Mouse (Mus musculus) liver, adult 2 months (tissue): ENCODE results near the gene Cry2. TPM values are rescaled to one million over a fixed set of nuclear protein-coding genes. Genes with fewer than 3 reads are reported as not detected.

Experiments
- DNase-seq: peaks from one replicate; pipeline ENCODE4 v3.0.0-alpha.2; 2011; ENCODE audit warnings: low read depth, low spot score; ENCODE audit errors: extremely low read depth
- H3K27ac ChIP-seq: fragments of 200-500 bp; replicated peaks from 2 replicates; pipeline ENCODE4 v1.5.1; 2012; ENCODE audit warnings: low read depth, mild to moderate bottlenecking, control low read depth, inconsistent platforms, low read length; ENCODE audit not compliant: insufficient read depth
- H3K27me3 ChIP-seq: fragments of 200-500 bp; 2 replicates; pipeline ENCODE4 v1.6.1; 2012; ENCODE audit warnings: mild to moderate bottlenecking, moderate library complexity, low read length, inconsistent platforms; ENCODE audit not compliant: control insufficient read depth, insufficient read depth
- H3K36me3 ChIP-seq: fragments of 200-500 bp; 2 replicates; pipeline ENCODE4 v1.6.1; 2012; ENCODE audit warnings: low read length, inconsistent platforms; ENCODE audit not compliant: control insufficient read depth, insufficient read depth
- H3K4me1 ChIP-seq: fragments of 200-500 bp; 2 replicates; pipeline ENCODE4 v1.6.1; 2011; ENCODE audit warnings: low read length; ENCODE audit not compliant: control insufficient read depth, insufficient read depth
- H3K4me3 ChIP-seq: fragments of 200-500 bp; 2 replicates; pipeline ENCODE4 v1.5.1; 2011; ENCODE audit warnings: low read depth, mild to moderate bottlenecking, control low read depth, low read length, moderate library complexity; ENCODE audit not compliant: insufficient read depth
- H3K79me2 ChIP-seq: fragments of 200-500 bp; 2 replicates; pipeline ENCODE4 v1.6.1; 2012; ENCODE audit warnings: inconsistent platforms, mild to moderate bottlenecking, low read length, moderate library complexity; ENCODE audit not compliant: control insufficient read depth, insufficient read depth
- H3K9ac ChIP-seq: fragments of 200-500 bp; 2 replicates; pipeline ENCODE4 v1.6.1; 2012; ENCODE audit warnings: low read depth, mild to moderate bottlenecking, control low read depth, inconsistent platforms, low read length
- CTCF ChIP-seq: fragments of 200-500 bp; IDR thresholded peaks from 2 replicates; pipeline ENCODE4 v1.5.1; 2011; ENCODE audit warnings: low read depth, low read length, control low read depth
- POLR2A ChIP-seq: fragments of 200-500 bp; IDR thresholded peaks from 2 replicates; pipeline ENCODE4 v1.6.1; 2011; ENCODE audit warnings: low read length, control low read depth; ENCODE audit not compliant: insufficient read depth; ENCODE audit errors: extremely low read depth
- WGBS: fragments of 180-500 bp; shearing (Covaris S2); methylation state at CpG from one replicate; pipeline ENCODE4 v1.1.7; 2018; 5-methylcytosine and 5-hydroxymethylcytosine counted together
- polyA plus RNA-seq: library from polyadenylated mRNA; depleted of rRNA; stranded (reverse); fragments of >200 nt; gene quantifications from 2 replicates; pipeline ENCODE4 v1.2.3, GENCODE M21; 2012
- total RNA-seq: library from RNA; depleted of rRNA; stranded (reverse); fragments of >200 nt; gene quantifications from 2 replicates; pipeline ENCODE4 v1.2.3, GENCODE M21; 2014

The Cry2 gene
- total and polyA plus RNA-seq, 2 experiments, result 17.1 to 20.5 TPM

GRCm38 (mm10) chr2:92364086-92364485 lies 69.8 kb downstream of the Cry2 start:
- Histone ChIP-seq H3K27me3 (no peaks in the 10 kb centered on the region), H3K4me3 (no peak overlapping the region), H3K4me1 (no peaks in the 10 kb centered on the region), H3K27ac (no peak overlapping the region), H3K36me3 (0 out of 2 replicates have a peak, but pooled peaks cover 2% of the 10 kb centered on the region), H3K9ac (no peak overlapping the region), H3K79me2 (no peaks in the 10 kb centered on the region)
- DNase-seq, result no peak
- WGBS, result 93% methylated on average over 4 of the region's 4 CpGs
- no peak for TF ChIP-seq CTCF
- no peak for TF ChIP-seq POLR2A

- no peak overlapping the region for H3K4me3 ChIP-seq
- no peak overlapping the region for H3K27ac ChIP-seq
- WGBS, result 99% methylated on average over 6 of the region's 6 CpGs
- H3K27me3 ChIP-seq, result no peaks in the 10 kb centered on the region
- no peak for TF ChIP-seq CTCF
- TF ChIP-seq POLR2A, result no peak
- no peak overlapping the region for H3K9ac ChIP-seq
- no peak for DNase-seq
- no peaks in the 10 kb centered on the region for H3K79me2 ChIP-seq
- no peaks in the 10 kb centered on the region for H3K4me1 ChIP-seq
- H3K36me3 ChIP-seq, result peaks cover 2% of the 10 kb centered on the region
Observed at GRCm38 (mm10) chr2:92362571-92363228, 71.1 kb downstream of the Cry2 start.

DNA sequence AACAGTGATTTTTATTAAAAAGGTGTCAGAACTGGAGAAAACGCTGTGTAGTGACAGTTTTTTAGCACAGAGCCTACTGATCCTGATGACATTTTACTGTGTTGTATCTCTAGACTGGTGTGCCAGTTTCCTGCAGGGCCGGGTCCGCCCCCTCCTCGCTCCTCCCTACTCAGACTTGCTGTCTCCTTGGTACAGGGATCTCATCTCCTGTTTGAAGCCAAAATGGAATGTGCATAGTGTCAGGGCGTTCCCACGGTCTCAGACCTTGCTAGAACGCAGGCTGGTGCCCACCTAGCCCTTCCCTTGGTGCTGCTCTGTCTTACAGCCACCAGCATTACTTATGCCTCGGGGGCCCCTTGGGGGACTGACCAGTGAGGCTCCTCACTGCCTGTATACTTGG lies 72.0 kb downstream of the Cry2 start:
- 88% methylated on average over 8 of the region's 8 CpGs for WGBS
- Histone ChIP-seq H3K79me2 (no peaks in the 10 kb centered on the region), H3K36me3 (peaks cover 10% of the 10 kb centered on the region), H3K27me3 (no peaks in the 10 kb centered on the region), H3K27ac (no peak overlapping the region), H3K4me1 (no peaks in the 10 kb centered on the region), H3K4me3 (no peak overlapping the region), H3K9ac (no peak overlapping the region)
- TF ChIP-seq CTCF (no peak), POLR2A (no peak)
- no peak for DNase-seq

GRCm38 (mm10) chr2:92360893-92361292 lies 73.0 kb downstream of the Cry2 start:
- no peak for DNase-seq
- WGBS, result 45% methylated on average over 12 of the region's 12 CpGs
- H3K4me1 ChIP-seq, result no peaks in the 10 kb centered on the region
- no peak overlapping the region for H3K27ac ChIP-seq
- no peak for TF ChIP-seq POLR2A
- TF ChIP-seq CTCF, result no peak
- H3K36me3 ChIP-seq, result peaks cover 13% of the 10 kb centered on the region
- H3K4me3 ChIP-seq, result no peak overlapping the region
- no peaks in the 10 kb centered on the region for H3K27me3 ChIP-seq
- H3K9ac ChIP-seq, result no peak overlapping the region
- no peaks in the 10 kb centered on the region for H3K79me2 ChIP-seq

GRCm38 (mm10) chr2:92360186-92360823 lies 73.5 kb downstream of the Cry2 start:
- peaks cover 13% of the 10 kb centered on the region for H3K36me3 ChIP-seq
- no peaks in the 10 kb centered on the region for H3K4me1 ChIP-seq
- no peaks in the 10 kb centered on the region for H3K27me3 ChIP-seq
- no peaks in the 10 kb centered on the region for H3K79me2 ChIP-seq
- TF ChIP-seq POLR2A, result no peak
- TF ChIP-seq CTCF, result no peak
- H3K27ac ChIP-seq, result no peak overlapping the region
- WGBS, result 74% methylated on average over 25 of the region's 25 CpGs
- peak; percentile 60 for DNase-seq
- H3K9ac ChIP-seq, result no peak overlapping the region
- H3K4me3 ChIP-seq, result no peak overlapping the region

DNA sequence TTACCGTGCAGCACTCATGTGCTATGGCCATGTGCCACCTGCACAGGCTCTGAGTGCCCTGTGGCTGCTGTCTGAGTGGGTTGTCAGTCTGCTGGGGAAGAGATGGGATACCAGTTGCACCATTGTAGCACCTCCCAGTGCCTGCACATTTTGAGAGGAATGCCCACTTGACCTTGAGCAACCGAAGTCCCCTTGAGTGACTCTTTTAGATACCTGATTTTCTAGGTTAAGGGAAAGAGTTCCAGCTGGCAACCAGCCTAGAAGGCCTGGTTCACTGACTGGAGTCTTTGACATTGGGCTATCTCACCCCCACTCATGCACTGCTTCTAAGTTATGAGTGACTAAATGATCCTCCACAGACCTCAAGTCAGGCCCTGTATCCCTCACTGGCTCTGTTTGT lies 74.5 kb downstream of the Cry2 start:
- Histone ChIP-seq H3K36me3 (peaks cover 13% of the 10 kb centered on the region), H3K9ac (no peak overlapping the region), H3K27ac (no peak overlapping the region), H3K4me1 (no peaks in the 10 kb centered on the region), H3K4me3 (no peak overlapping the region), H3K27me3 (no peaks in the 10 kb centered on the region), H3K79me2 (no peaks in the 10 kb centered on the region)
- DNase-seq, result no peak
- TF ChIP-seq CTCF (no peak), POLR2A (no peak)
- WGBS, result 51% methylated on average over 2 of the region's 2 CpGs
